Mouse (Mus musculus) MEL (cell line): Measurements from ENCODE around the gene Selenow.

Experiments
- CHD2 ChIP-seq: IDR thresholded peaks from 2 replicates; pipeline ENCODE4 v1.6.1; 2011; ENCODE audit warnings: low read length, improper control_type of control experiment
- CTCF ChIP-seq, 3 experiments: IDR thresholded peaks in 2 of 3; conservative IDR thresholded peaks in 1 of 3; 2 replicates each; pipeline ENCODE4 v1.5.1; 2011 to 2012; ENCODE audit warnings: low read length in 3 of 3, low read depth in 2 of 3, mild to moderate bottlenecking in 2 of 3, improper control_type of control experiment in 1 of 3, inconsistent platforms in 1 of 3, mixed read lengths in 1 of 3, moderate library complexity in 1 of 3; ENCODE audit not compliant: control insufficient read depth in 1 of 3, insufficient read depth in 1 of 3, poor library complexity in 1 of 3, severe bottlenecking in 1 of 3
- NRF1 ChIP-seq: IDR thresholded peaks from 2 replicates; pipeline ENCODE4 v1.6.1; 2014; ENCODE audit warnings: low read depth, mild to moderate bottlenecking, inconsistent platforms, low read length, improper control_type of control experiment, moderate library complexity; ENCODE audit not compliant: poor library complexity, insufficient read depth, severe bottlenecking
- POLR2A ChIP-seq, 2 experiments: IDR thresholded peaks; 2 replicates each; pipeline ENCODE4 v1.6.1; 2011 to 2012; ENCODE audit warnings: low read length in 2 of 2, mild to moderate bottlenecking in 2 of 2, control low read depth in 1 of 2, improper control_type of control experiment in 1 of 2, low read depth in 1 of 2, moderate library complexity in 1 of 2; ENCODE audit not compliant: control insufficient read depth in 1 of 2, insufficient read depth in 1 of 2, poor library complexity in 1 of 2
- ZNF384 ChIP-seq: IDR thresholded peaks from 2 replicates; pipeline ENCODE4 v1.6.1; 2012; ENCODE audit warnings: low read depth, mild to moderate bottlenecking, inconsistent platforms, low read length, improper control_type of control experiment

GRCm38 (mm10) chr7:15937491-15937890 lies 15.3 kb upstream of the Selenow start:
- TF ChIP-seq CTCF (IDR thresholded peaks at IDR 0.05 in 2 of 3, conservative IDR thresholded peaks at IDR 0.05 in 1 of 3; ENCODE audit: control insufficient read depth in 1 of 3, insufficient read depth in 1 of 3, low read depth in 2 of 3, low read length in 3 of 3, poor library complexity in 1 of 3, severe bottlenecking in 1 of 3) (no peak), CHD2 (no peak), ZNF384 (no peak), POLR2A (IDR thresholded peaks at IDR 0.05; ENCODE audit: control insufficient read depth in 1 of 2, insufficient read depth in 1 of 2, low read depth in 1 of 2, low read length in 2 of 2, poor library complexity in 1 of 2) (no peak), NRF1 (no peak)
